ENCODE assay signal across 7 mouse cellular contexts in genomic region chr10:7680731-7681301, GRCm38 (mm10). TPM values are rescaled to one million over a fixed set of nuclear protein-coding genes. Genes with fewer than 3 reads are reported as not detected.
DNase-seq lines count a peak whose midpoint lies in the region; ATAC-seq lines count a peak whose summit lies in the region.

Gene Pcmt1 (minus strand): TSS chr10:7681136.
Gene Lats1 (plus strand): TSS chr10:7681214.

- H3K4me2 ChIP-seq in embryonic facial prominence, embryonic 12.5 days (replicated peaks), result peak within 1 kb of the TSS; percentile 75
- peak within 1 kb of the TSS; percentile 74 for H3K4me2 ChIP-seq in midbrain, embryonic 12.5 days (replicated peaks)

- no peaks in the 10 kb centered on the region for H3K9me3 ChIP-seq in embryonic facial prominence, embryonic 12.5 days
- no peaks in the 10 kb centered on the region for H3K9me3 ChIP-seq in limb, embryonic 10.5 days (replicated peaks)
- H3K9me3 ChIP-seq in midbrain, embryonic 12.5 days, result no peaks in the 10 kb centered on the region

- H3K27me3 ChIP-seq in embryonic facial prominence, embryonic 12.5 days, result no peaks in the 10 kb centered on the region
- no peaks in the 10 kb centered on the region for H3K27me3 ChIP-seq in limb, embryonic 10.5 days (ENCODE audit: low read depth, poor library complexity, severe bottlenecking)
- no peaks in the 10 kb centered on the region for H3K27me3 ChIP-seq in midbrain, embryonic 12.5 days

- ATAC-seq in embryonic facial prominence, embryonic 12.5 days (ENCODE audit: insufficient number of reproducible peaks, insufficient read depth, low FRiP score, low TSS enrichment), result peak; percentile 87
- ATAC-seq in midbrain, embryonic 12.5 days (ENCODE audit: low FRiP score, low read depth), result peak; percentile 93

- peak; percentile 94 for DNase-seq in adrenal gland, postnatal 36 days
- peak; percentile 99 for DNase-seq in heart, adult 11 months
- DNase-seq in kidney, adult 18-20 months, result peak; percentile 90
- DNase-seq in limb, embryonic 10.5 days (ENCODE audit: low spot score), result peak; percentile 95
- peak; percentile 50 for DNase-seq in skeletal muscle tissue, adult 2 months (ENCODE audit: low read depth, low spot score)

- H3K4me1 ChIP-seq in embryonic facial prominence, embryonic 12.5 days, result peaks cover 24% of the 10 kb centered on the region; the same call in 1 of the 2 replicates
- peaks cover 20% of the 10 kb centered on the region for H3K4me1 ChIP-seq in limb, embryonic 10.5 days
- H3K4me1 ChIP-seq in midbrain, embryonic 12.5 days, result peaks cover 31% of the 10 kb centered on the region

- H3K4me3 ChIP-seq in embryonic facial prominence, embryonic 12.5 days, result peak within 1 kb of the TSS; percentile 98
- peak within 1 kb of the TSS; percentile 100 for H3K4me3 ChIP-seq in limb, embryonic 10.5 days
- peak within 1 kb of the TSS; percentile 100 for H3K4me3 ChIP-seq in midbrain, embryonic 12.5 days

- WGBS in embryonic facial prominence, embryonic 12.5 days, result under 1% methylated on average over 58 of the region's 65 CpGs
- under 1% methylated on average over 65 of the region's 65 CpGs for WGBS in limb, embryonic 10.5 days
- under 1% methylated on average over 53 of the region's 65 CpGs for WGBS in midbrain, embryonic 12.5 days

- peaks cover 35% of the 10 kb centered on the region for H3K36me3 ChIP-seq in embryonic facial prominence, embryonic 12.5 days
- peaks cover 48% of the 10 kb centered on the region for H3K36me3 ChIP-seq in limb, embryonic 10.5 days
- H3K36me3 ChIP-seq in midbrain, embryonic 12.5 days, result peaks cover 31% of the 10 kb centered on the region

- peak within 1 kb of the TSS; percentile 96 for H3K27ac ChIP-seq in embryonic facial prominence, embryonic 12.5 days
- peak within 1 kb of the TSS; percentile 100 for H3K27ac ChIP-seq in limb, embryonic 10.5 days
- peak within 1 kb of the TSS; percentile 96 for H3K27ac ChIP-seq in midbrain, embryonic 12.5 days (replicated peaks)

- peak within 1 kb of the TSS; percentile 100 for H3K9ac ChIP-seq in embryonic facial prominence, embryonic 12.5 days
- peak within 1 kb of the TSS; percentile 99 for H3K9ac ChIP-seq in midbrain, embryonic 12.5 days (replicated peaks)

RNA-seq across cellular contexts. Expression of gene Pcmt1, which starts in this region (rescaled TPM):
- total RNA-seq in adrenal gland, postnatal 36 days (2021), result 10 to 100 TPM; 71.4 to 78.4 TPM
- polyA plus RNA-seq in embryonic facial prominence, embryonic 12.5 days (2016; fragmentation: Nextera tagmentation; extraction: Ambion mirVana), result 124 and 126 TPM in 2 replicates
- polyA plus RNA-seq in limb, embryonic 10.5 days (2016; fragmentation: Nextera tagmentation; extraction: Ambion mirVana), result 111 and 115 TPM in 2 replicates
- 137 and 144 TPM in 2 replicates for polyA plus RNA-seq in midbrain, embryonic 12.5 days (2016; fragmentation: Nextera tagmentation; extraction: Ambion mirVana)

RNA-seq across cellular contexts. Expression of gene Lats1, which starts in this region (rescaled TPM):
- 10 to 100 TPM; 57.1 to 59.3 TPM for total RNA-seq in adrenal gland, postnatal 36 days (2021)
- 9.5 and 10.2 TPM in 2 replicates for polyA plus RNA-seq in embryonic facial prominence, embryonic 12.5 days (2016; fragmentation: Nextera tagmentation; extraction: Ambion mirVana)
- polyA plus RNA-seq in limb, embryonic 10.5 days (2016; fragmentation: Nextera tagmentation; extraction: Ambion mirVana), result 5.5 and 7.3 TPM in 2 replicates
- 16.0 and 18.2 TPM in 2 replicates for polyA plus RNA-seq in midbrain, embryonic 12.5 days (2016; fragmentation: Nextera tagmentation; extraction: Ambion mirVana)

Comparison
In these comparisons a context has a peak if more than half of its experiments do, and no peak if none do; other contexts are left out.
1. Peak in every context shown above with its lines: DNase-seq, ATAC-seq, H3K4me3 ChIP-seq and H3K27ac ChIP-seq.